Mouse (Mus musculus) midbrain, embryonic 14.5 days (tissue): ENCODE measurements around the gene Fbxl17. TPM values are rescaled to one million over a fixed set of nuclear protein-coding genes. Genes with fewer than 3 reads are reported as not detected.

Experiments
- ATAC-seq: fragments of 200-750 bp; cut with Nextera tagmentation; 2 replicates; pipeline ENCODE4 v1.8.0; 2017; ENCODE audit warnings: moderate number of reproducible peaks, moderate library complexity; ENCODE audit not compliant: low FRiP score, low TSS enrichment
- DNase-seq: peaks from one replicate; pipeline ENCODE4 v3.0.0-alpha.2; 2015
- H3K27ac ChIP-seq: fragments of 300-500 bp; sonication (generic); replicated peaks from 2 replicates; pipeline ENCODE4 v1.5.1; 2014; ENCODE audit warnings: mild to moderate bottlenecking, low read depth, low read length, moderate library complexity
- H3K27me3 ChIP-seq: fragments of 300-500 bp; sonication (generic); 2 replicates; pipeline ENCODE4 v1.6.1; 2014; ENCODE audit warnings: low read length, control low read depth, mixed read lengths; ENCODE audit not compliant: control insufficient read depth, insufficient read depth
- H3K36me3 ChIP-seq: fragments of 300-500 bp; sonication (generic); 2 replicates; pipeline ENCODE4 v1.6.1; 2014; ENCODE audit warnings: low read length, control low read depth; ENCODE audit not compliant: control insufficient read depth, insufficient read depth
- H3K4me1 ChIP-seq: fragments of 300-500 bp; sonication (generic); 2 replicates; pipeline ENCODE4 v1.6.1; 2014; ENCODE audit warnings: mild to moderate bottlenecking, antibody characterized with exemption, low read length, control low read depth; ENCODE audit not compliant: control insufficient read depth, insufficient read depth
- H3K4me2 ChIP-seq: fragments of 300-500 bp; sonication (generic); 2 replicates; pipeline ENCODE4 v1.6.1; 2014; ENCODE audit warnings: mild to moderate bottlenecking, low read length, moderate library complexity
- H3K4me3 ChIP-seq: fragments of 300-500 bp; sonication (generic); replicated peaks from 2 replicates; pipeline ENCODE4 v1.5.1; 2014; ENCODE audit warnings: low read depth, low read length
- H3K9ac ChIP-seq: fragments of 300-500 bp; sonication (generic); replicated peaks from 2 replicates; pipeline ENCODE4 v1.6.1; 2014; ENCODE audit warnings: mild to moderate bottlenecking, low read length, moderate library complexity
- H3K9me3 ChIP-seq: fragments of 300-500 bp; sonication (generic); 2 replicates; pipeline ENCODE4 v1.6.1; 2016; ENCODE audit warnings: low read length, control low read depth, mixed read lengths; ENCODE audit not compliant: control insufficient read depth
- WGBS: fragments of 180-500 bp; shearing (Covaris S2); extraction: QIAGEN DNeasy Blood & Tissue Kit; methylation state at CpG from one replicate; pipeline ENCODE4 v1.1.7; 2014; 5-methylcytosine and 5-hydroxymethylcytosine counted together
- polyA plus RNA-seq: library from polyadenylated mRNA; unstranded; fragments of >200 nt; fragmentation: Nextera tagmentation; extraction: Ambion mirVana; gene quantifications from 2 replicates; pipeline ENCODE4 v1.2.1, GENCODE M21; 2014

Fbxl17 gene
- polyA plus RNA-seq, 1 experiment from 2014 or later: 53.5 TPM

DNA sequence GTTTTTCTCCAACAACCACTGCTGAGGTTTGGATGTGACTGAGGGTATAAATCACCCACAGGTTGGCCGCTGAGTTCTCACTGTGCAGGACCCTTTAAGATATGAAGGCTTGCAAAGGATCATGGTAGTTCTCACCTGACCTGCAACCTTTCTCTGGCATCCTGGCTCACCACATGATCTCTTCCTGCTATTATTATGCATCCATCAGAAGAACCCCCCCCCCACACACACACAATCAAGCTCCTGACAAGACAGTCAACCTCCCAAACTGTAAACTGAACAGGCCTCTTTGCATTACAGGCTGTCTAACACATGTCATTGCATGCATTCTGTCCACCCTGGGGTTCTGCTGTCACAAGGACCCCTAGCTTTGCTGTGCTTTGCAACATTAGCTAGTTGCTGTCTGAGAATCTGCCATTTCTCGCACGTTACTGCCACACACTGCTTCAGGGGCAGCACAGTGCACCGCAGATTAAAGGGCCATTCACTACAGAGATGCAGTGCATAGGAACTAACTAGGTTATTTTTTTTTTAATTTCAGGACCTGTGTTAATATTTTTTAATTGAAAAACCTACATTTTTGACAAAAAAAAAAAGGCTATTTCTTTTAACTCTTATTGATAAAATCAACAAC lies 148.8 kb downstream of the Fbxl17 start:
- no peaks in the 10 kb centered on the region for H3K27me3 ChIP-seq
- no peaks in the 10 kb centered on the region for H3K4me1 ChIP-seq
- no peak overlapping the region for H3K4me2 ChIP-seq
- no peak overlapping the region for H3K4me3 ChIP-seq
- ATAC-seq: no peak
- no peak overlapping the region for H3K9ac ChIP-seq
- H3K9me3 ChIP-seq: no peaks in the 10 kb centered on the region
- DNase-seq: no peak
- no peak overlapping the region; the same call in 1 of the 2 replicates for H3K27ac ChIP-seq
- 55% methylated on average over 4 of the region's 4 CpGs for WGBS
- H3K36me3 ChIP-seq: no peaks in the 10 kb centered on the region

DNA sequence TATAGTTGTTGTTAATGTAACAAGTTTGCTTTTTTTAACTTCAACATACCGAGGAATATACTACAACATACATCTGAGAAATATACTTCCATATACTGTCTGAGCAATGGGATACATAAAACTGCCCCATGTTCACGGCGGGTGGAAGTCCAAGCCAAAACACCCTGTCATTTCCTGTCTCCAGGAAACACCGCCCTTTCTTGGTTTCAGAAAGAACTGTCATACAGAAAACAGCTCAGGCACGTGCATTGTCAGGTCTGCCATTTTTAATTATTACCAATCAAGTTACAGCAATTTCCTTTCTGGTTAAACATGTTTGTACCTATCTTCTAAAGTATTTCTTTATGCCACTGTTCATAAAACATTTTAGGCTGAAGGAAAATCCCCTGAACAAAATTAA lies 155.7 kb downstream of the Fbxl17 start:
- H3K36me3 ChIP-seq: no peaks in the 10 kb centered on the region
- H3K4me2 ChIP-seq: no peak overlapping the region
- ATAC-seq (no peak), DNase-seq (no peak)
- no peaks in the 10 kb centered on the region for H3K27me3 ChIP-seq
- H3K9ac ChIP-seq: no peak overlapping the region
- WGBS: 81% methylated on average over 5 of the region's 5 CpGs
- no peaks in the 10 kb centered on the region for H3K9me3 ChIP-seq
- H3K4me3 ChIP-seq: no peak overlapping the region
- H3K27ac ChIP-seq: no peak overlapping the region
- H3K4me1 ChIP-seq: 0 out of 2 replicates have a peak, but pooled peaks cover 3% of the 10 kb centered on the region

DNA sequence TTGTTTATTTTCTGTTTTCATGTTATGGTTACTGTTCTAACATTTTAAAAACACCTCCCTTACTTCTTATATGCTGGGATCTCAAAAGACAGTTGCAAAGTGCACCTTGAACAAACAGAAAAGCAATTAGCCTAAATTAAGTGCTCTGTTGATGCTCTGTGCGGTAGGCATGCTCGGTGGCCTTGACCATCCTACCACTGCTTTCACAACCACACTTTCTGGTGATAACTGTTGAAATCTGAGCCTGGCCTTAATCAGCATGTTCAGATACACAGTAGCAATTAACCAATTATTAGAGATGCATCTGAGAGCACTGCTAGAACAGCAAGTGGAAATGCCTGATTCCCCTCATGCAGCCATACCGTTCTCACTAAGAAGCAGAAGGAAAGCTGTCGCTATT lies 156.7 kb downstream of the Fbxl17 start:
- DNase-seq (no peak), ATAC-seq (no peak)
- no peaks in the 10 kb centered on the region for H3K36me3 ChIP-seq
- no peak overlapping the region for H3K4me2 ChIP-seq
- no peaks in the 10 kb centered on the region for H3K27me3 ChIP-seq
- 88% methylated on average over 4 of the region's 4 CpGs for WGBS
- H3K9me3 ChIP-seq: no peaks in the 10 kb centered on the region
- H3K27ac ChIP-seq: no peak overlapping the region
- 0 out of 2 replicates have a peak, but pooled peaks cover 3% of the 10 kb centered on the region for H3K4me1 ChIP-seq
- no peak overlapping the region for H3K4me3 ChIP-seq
- H3K9ac ChIP-seq: no peak overlapping the region

DNA sequence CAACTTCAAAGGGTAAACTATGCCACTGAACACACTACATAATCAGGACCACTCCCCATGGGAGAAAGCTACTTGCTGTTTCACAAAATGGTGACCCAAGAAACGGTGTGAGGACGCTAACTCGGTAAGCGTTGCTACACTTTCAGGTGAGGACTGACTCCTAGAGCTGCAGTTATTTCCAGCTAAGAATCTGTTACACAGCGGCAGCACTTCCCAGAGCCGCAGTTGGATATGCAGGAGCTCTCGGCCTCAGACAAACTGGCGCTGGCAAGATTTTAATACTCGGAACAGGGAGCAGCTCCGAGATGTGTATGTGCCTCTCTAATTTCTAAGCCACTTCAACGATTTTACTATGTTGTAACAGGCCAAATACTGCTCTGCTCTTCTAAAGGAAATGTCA lies 157.4 kb downstream of the Fbxl17 start:
- H3K9ac ChIP-seq: no peak overlapping the region
- ATAC-seq (no peak), DNase-seq (no peak)
- no peaks in the 10 kb centered on the region for H3K36me3 ChIP-seq
- H3K9me3 ChIP-seq: no peaks in the 10 kb centered on the region
- H3K4me1 ChIP-seq: 0 out of 2 replicates have a peak, but pooled peaks cover 3% of the 10 kb centered on the region
- H3K27ac ChIP-seq: no peak overlapping the region
- 86% methylated on average over 11 of the region's 11 CpGs for WGBS
- H3K4me2 ChIP-seq: no peak overlapping the region
- no peak overlapping the region for H3K4me3 ChIP-seq
- no peaks in the 10 kb centered on the region for H3K27me3 ChIP-seq

- Histone ChIP-seq H3K9me3 (no peaks in the 10 kb centered on the region), H3K36me3 (no peaks in the 10 kb centered on the region), H3K4me1 (0 out of 2 replicates have a peak, but pooled peaks cover 3% of the 10 kb centered on the region), H3K27ac (no peak overlapping the region), H3K27me3 (no peaks in the 10 kb centered on the region), H3K4me3 (no peak overlapping the region), H3K4me2 (no peak overlapping the region), H3K9ac (no peak overlapping the region)
- WGBS: 93% methylated on average over 3 of the region's 3 CpGs
- DNase-seq (no peak), ATAC-seq (no peak)
Measured at GRCm38 (mm10) chr17:63341203-63341602, 158.6 kb downstream of the Fbxl17 start.

DNA sequence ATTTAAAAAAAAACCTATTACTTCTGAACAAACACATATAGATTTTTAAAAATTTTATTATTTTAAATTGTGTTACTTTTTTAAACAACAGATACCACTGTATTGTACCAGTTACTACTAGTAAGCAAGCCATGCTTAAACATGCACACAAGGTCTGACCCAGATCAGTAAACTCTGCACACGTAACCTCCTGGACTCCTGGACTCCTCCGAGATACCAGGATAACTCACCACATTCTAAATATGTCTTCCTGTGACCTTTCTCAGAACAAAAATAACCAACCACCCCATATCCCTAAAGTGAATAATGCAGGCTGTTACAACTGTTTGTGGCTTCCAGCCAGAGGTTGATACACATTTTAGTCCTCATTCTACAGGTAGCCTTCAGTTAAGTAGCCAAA lies 170.9 kb downstream of the Fbxl17 start:
- Histone ChIP-seq H3K9me3 (no peaks in the 10 kb centered on the region), H3K27me3 (no peaks in the 10 kb centered on the region), H3K4me1 (no peaks in the 10 kb centered on the region), H3K9ac (no peak overlapping the region), H3K4me3 (no peak overlapping the region), H3K4me2 (no peak overlapping the region), H3K36me3 (no peaks in the 10 kb centered on the region), H3K27ac (no peak overlapping the region)
- no peak for DNase-seq
- ATAC-seq: no peak
- whole genome bisulfite sequencing: 95% methylated on average over 2 of the region's 2 CpGs

- Histone ChIP-seq H3K27ac (no peak overlapping the region), H3K9ac (no peak overlapping the region), H3K4me1 (peaks cover 6% of the 10 kb centered on the region), H3K27me3 (no peaks in the 10 kb centered on the region), H3K4me2 (no peak overlapping the region), H3K9me3 (no peaks in the 10 kb centered on the region), H3K36me3 (no peaks in the 10 kb centered on the region), H3K4me3 (no peak overlapping the region)
- DNase-seq: no peak
- WGBS: 93% methylated on average over 5 of the region's 5 CpGs
- ATAC-seq: no peak
Measured at GRCm38 (mm10) chr17:63326227-63326626, 173.6 kb downstream of the Fbxl17 start.

- 90% methylated on average over 2 of the region's 2 CpGs for WGBS
- ATAC-seq: no peak
- Histone ChIP-seq H3K9ac (no peak overlapping the region), H3K27me3 (no peaks in the 10 kb centered on the region), H3K4me3 (no peak overlapping the region), H3K9me3 (no peaks in the 10 kb centered on the region), H3K36me3 (no peaks in the 10 kb centered on the region), H3K4me1 (peaks cover 13% of the 10 kb centered on the region), H3K4me2 (no peak overlapping the region), H3K27ac (no peak overlapping the region)
- no peak for DNase-seq
Measured at GRCm38 (mm10) chr17:63324672-63325071, 175.1 kb downstream of the Fbxl17 start.

- H3K4me2 ChIP-seq: no peak overlapping the region
- WGBS: 38% methylated on average over 2 of the region's 2 CpGs
- no peaks in the 10 kb centered on the region for H3K27me3 ChIP-seq
- no peak overlapping the region for H3K9ac ChIP-seq
- H3K4me1 ChIP-seq: peaks cover 13% of the 10 kb centered on the region
- ATAC-seq (peak; percentile 43; the same call in 1 of the 2 replicates), DNase-seq (peak; percentile 83)
- no peaks in the 10 kb centered on the region for H3K9me3 ChIP-seq
- H3K4me3 ChIP-seq: no peak overlapping the region
- H3K27ac ChIP-seq: no peak overlapping the region
- H3K36me3 ChIP-seq: no peaks in the 10 kb centered on the region
Measured at GRCm38 (mm10) chr17:63324039-63324438, 175.8 kb downstream of the Fbxl17 start.
